ENCODE assay signal across 18 mouse cellular contexts in the genomic region with DNA sequence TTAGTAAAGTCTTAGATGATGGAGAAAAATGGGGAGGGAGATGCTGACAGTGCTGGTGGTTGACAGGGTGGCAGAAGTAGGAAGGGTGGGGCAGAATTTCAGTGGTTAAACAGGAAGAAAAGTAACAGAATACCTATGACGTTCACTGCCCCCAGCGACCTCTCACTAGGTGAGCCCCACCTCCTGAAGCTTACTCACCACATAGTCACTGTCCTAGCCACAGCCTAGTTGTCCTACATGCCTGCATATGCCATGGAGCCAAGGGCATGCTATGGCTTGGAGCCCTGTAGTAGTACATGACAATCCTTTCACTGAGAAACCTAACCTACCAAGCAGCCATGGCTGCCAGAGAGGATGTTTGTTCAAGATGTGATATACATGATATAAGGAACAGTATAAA.
DNase-seq lines count a peak whose midpoint lies in the region; ATAC-seq lines count a peak whose summit lies in the region.
"Had no signal": no experiment of that assay in that cellular context is flagged by ENCODE, and none has a peak within 500 bp of the region (broad histone marks: within the 10 kb centered on the region; RNA-seq: fewer than 3 reads in every experiment).

No protein-coding gene starts in this region.

- ATAC-seq in CD4-positive, CD25-positive, alpha-beta regulatory T cell, adult 4 months: no peak
- peak; percentile 33; the same call in 1 of the 2 replicates for ATAC-seq in neutrophil, adult 5-6 weeks (ENCODE audit: extremely low read depth, insufficient number of reproducible peaks, low FRiP score, poor library complexity, severe bottlenecking)
- ATAC-seq: forebrain, embryonic 14.5 days; forebrain, embryonic 16.5 days had no signal

- DNase-seq in CD4-positive, CD25-positive, alpha-beta regulatory T cell, adult 2 months (ENCODE audit: low read depth, low spot score): peak; percentile 1
- DNase-seq in CD4-positive helper T cell, adult 2 months (ENCODE audit: low read depth, low spot score): peak; percentile 36
- peak; percentile 37 for DNase-seq in induced T-regulatory cell, adult 2 months (ENCODE audit: low read depth)
- DNase-seq in layer of hippocampus, postnatal 36 days: no peak
- DNase-seq in Muller cell, postnatal 12 days (ENCODE audit: inconsistent ontology term): no peak
- DNase-seq in MN1 (ENCODE audit: low spot score): no peak
- DNase-seq: adrenal gland, adult 2 months; adrenal gland, postnatal 10 days; adrenal gland, postnatal 25 days; B cell, adult 2 months; cerebellum, adult 11 months; cerebellum, adult 8-10 months; cerebellum, adult 9-11 months; embryo, embryonic 11 days had no signal

Comparison
In these comparisons a context has a peak if more than half of its experiments do, and no peak if none do; other contexts are left out.
1. DNase-seq: peak in CD4-positive, CD25-positive, alpha-beta regulatory T cell, adult 2 months (single experiment), CD4-positive helper T cell, adult 2 months (single experiment) and induced T-regulatory cell, adult 2 months (single experiment); none in layer of hippocampus, postnatal 36 days (0 of 2), Muller cell, postnatal 12 days (single experiment) and MN1 (single experiment).